Mouse (Mus musculus): ENCODE results near the gene Ptch1. TPM values are rescaled to one million over a fixed set of nuclear protein-coding genes. Genes with fewer than 3 reads are reported as not detected.

The Ptch1 gene
- polyA plus RNA-seq, 1 experiment = 63.6 TPM

DNA sequence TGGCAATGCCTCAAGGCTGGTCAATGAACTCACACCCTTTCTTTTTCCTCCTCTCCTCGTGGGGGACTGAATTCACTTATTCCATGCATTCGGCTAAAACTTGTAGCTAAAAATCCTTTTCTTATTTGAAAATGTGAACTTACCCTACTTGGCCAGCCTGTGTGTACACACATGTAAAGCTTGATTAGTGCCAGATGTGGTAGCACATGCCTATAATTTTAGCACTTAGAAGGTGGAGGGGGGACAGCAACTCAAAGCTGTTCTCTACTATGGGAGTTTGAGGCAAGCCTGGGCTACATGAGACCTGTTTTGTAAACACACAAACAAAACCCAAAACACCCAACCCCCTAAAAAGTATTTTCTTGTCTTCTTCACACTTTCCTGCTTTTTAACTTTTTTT lies 56.9 kb downstream of the Ptch1 start:
- DNase-seq = no peak
- Histone ChIP-seq H3K4me3 (replicated peaks; ENCODE audit: insufficient read depth, low read depth, low read length) (no peak overlapping the region), H3K27me3 (ENCODE audit: control insufficient read depth, insufficient read depth, low read length) (no peaks in the 10 kb centered on the region), H3K4me1 (ENCODE audit: control insufficient read depth, insufficient read depth, low read length) (peaks cover 3% of the 10 kb centered on the region; the same call in 1 of the 2 replicates), H3K27ac (ENCODE audit: insufficient read depth, low read length) (no peak overlapping the region)
- TF ChIP-seq CTCF (IDR thresholded peaks at IDR 0.05; ENCODE audit: borderline replicate concordance, insufficient read depth, low read depth, low read length) (no peak), POLR2A (IDR thresholded peaks at IDR 0.05; ENCODE audit: borderline replicate concordance, insufficient read depth, low read length) (no peak)
- 65% methylated on average over 2 of the region's 2 CpGs for WGBS

DNA sequence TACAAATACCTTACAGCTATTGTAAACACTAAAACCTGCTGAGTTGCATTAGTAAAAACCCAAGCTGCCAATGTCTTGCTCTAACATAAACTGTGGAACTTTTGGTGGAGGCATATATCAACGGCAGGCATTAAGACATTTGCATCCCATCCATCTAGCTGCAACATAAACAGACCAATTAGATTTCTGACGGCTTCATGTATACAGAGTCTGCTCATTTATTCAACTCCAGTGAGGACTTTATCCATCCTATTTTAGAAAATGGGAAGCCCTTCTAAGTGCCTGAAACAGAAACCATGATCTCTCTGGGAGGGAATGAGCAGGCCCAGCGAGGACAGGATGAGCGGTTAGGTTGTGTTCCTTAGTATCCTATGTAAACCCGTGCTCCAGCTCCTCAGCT lies 57.9 kb downstream of the Ptch1 start:
- no peak overlapping the region for H3K27ac ChIP-seq (ENCODE audit: insufficient read depth, low read length)
- peaks cover 3% of the 10 kb centered on the region; the same call in 1 of the 2 replicates for H3K4me1 ChIP-seq (ENCODE audit: control insufficient read depth, insufficient read depth, low read length)
- TF ChIP-seq POLR2A (IDR thresholded peaks at IDR 0.05; ENCODE audit: borderline replicate concordance, insufficient read depth, low read length) (no peak), CTCF (IDR thresholded peaks at IDR 0.05; ENCODE audit: borderline replicate concordance, insufficient read depth, low read depth, low read length) (no peak)
- no peak for DNase-seq
- H3K4me3 ChIP-seq (replicated peaks; ENCODE audit: insufficient read depth, low read depth, low read length) = no peak overlapping the region
- 72% methylated on average over 5 of the region's 5 CpGs for WGBS
- H3K27me3 ChIP-seq (ENCODE audit: control insufficient read depth, insufficient read depth, low read length) = no peaks in the 10 kb centered on the region

DNA sequence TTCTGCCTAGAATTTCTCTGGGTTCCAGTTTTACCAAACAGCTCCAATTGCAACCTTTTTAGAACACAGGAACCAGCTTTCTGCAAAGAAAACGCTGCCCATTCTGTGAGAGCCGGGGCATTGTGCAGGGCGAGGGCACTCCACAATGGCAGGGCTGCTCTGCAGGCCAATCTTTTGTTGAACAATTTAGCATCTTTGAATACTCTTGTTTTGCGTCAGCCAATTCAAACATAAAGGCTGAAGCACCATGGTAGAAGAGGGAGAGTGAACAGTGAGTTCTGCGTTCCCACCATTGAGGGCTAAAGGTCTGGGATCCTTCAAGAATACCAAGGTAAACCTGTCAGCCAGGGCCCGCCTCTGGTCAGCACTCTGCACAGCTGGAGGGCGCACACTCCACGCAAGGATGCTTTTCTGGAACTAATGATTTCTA lies 58.5 kb downstream of the Ptch1 start:
- H3K27ac ChIP-seq (ENCODE audit: insufficient read depth, low read length) = no peak overlapping the region
- no peak for DNase-seq
- TF ChIP-seq CTCF (IDR thresholded peaks at IDR 0.05; ENCODE audit: borderline replicate concordance, insufficient read depth, low read depth, low read length) = no peak
- H3K27me3 ChIP-seq (ENCODE audit: control insufficient read depth, insufficient read depth, low read length) = no peaks in the 10 kb centered on the region
- H3K4me3 ChIP-seq (replicated peaks; ENCODE audit: insufficient read depth, low read depth, low read length) = no peak overlapping the region
- H3K4me1 ChIP-seq (ENCODE audit: control insufficient read depth, insufficient read depth, low read length) = peaks cover 3% of the 10 kb centered on the region; the same call in 1 of the 2 replicates
- WGBS = 66% methylated on average over 8 of the region's 8 CpGs

DNA sequence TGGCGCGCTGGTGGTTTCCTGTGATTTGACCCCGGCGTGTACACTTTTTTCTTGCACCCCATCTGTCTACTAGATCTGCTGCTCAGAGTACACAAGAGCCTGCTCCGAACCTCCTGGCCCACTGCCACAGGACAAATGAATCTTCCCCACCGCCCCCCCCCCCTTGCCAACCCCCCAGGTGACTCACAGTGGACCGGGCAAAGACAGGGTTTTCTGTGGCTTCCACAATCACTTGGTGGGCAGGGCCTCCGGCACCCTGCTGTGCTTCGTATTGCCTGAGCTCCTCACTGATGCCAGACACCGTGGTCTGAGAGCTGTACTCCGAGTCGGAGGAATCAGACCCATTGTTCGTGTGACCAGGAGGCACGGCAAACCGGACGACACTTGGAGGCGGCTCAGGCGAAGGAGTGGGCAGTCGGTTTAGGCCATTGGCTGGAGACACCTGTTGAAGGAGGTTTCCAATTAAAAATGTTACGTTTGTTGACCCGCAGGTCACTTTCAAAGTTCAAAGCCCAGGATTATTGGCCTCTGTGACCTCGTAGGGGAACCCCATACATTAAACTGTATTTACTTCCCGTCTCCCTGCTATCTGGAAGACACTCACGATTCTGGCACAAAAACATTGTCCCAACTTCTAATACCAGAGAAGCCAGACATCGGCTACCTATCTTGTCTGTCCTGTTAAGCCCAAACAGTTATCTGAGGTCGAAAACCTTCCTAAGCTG lies 59.9 kb downstream of the Ptch1 start:
- DNase-seq = peak; percentile 53 to 58
- peaks cover 3% of the 10 kb centered on the region; the same call in 1 of the 2 replicates for H3K4me1 ChIP-seq (ENCODE audit: control insufficient read depth, insufficient read depth, low read length)
- no peaks in the 10 kb centered on the region for H3K27me3 ChIP-seq (ENCODE audit: control insufficient read depth, insufficient read depth, low read length)
- no peak overlapping the region for H3K27ac ChIP-seq (ENCODE audit: insufficient read depth, low read length)
- H3K4me3 ChIP-seq (replicated peaks; ENCODE audit: insufficient read depth, low read depth, low read length) = no peak overlapping the region
- TF ChIP-seq CTCF (IDR thresholded peaks at IDR 0.05; ENCODE audit: borderline replicate concordance, insufficient read depth, low read depth, low read length) (no peak), POLR2A (IDR thresholded peaks at IDR 0.05; ENCODE audit: borderline replicate concordance, insufficient read depth, low read length) (no peak)
- WGBS = 34% methylated on average over 26 of the region's 26 CpGs

DNA sequence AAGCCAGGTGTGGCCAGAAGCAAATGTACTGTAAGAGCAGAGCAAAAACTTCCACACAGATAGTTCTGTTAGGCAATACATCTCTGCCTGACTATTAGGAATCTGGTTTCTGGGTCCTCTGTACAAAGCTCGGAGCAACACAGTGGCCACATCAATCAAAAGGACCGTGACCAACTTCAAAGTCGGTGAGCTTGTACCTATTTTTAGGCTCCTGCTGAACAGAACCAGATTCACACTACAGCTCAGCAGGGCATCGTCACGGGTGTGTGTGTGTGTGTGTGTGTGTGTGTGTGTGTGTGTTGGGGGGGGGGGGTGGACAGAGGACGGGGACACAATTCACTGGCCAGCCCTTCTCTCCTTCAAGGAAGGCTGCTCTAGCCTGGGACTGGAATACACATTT lies 61.0 kb downstream of the Ptch1 start:
- Histone ChIP-seq H3K4me3 (replicated peaks; ENCODE audit: insufficient read depth, low read depth, low read length) (no peak overlapping the region), H3K4me1 (ENCODE audit: control insufficient read depth, insufficient read depth, low read length) (peaks cover 3% of the 10 kb centered on the region; the same call in 1 of the 2 replicates), H3K27me3 (ENCODE audit: control insufficient read depth, insufficient read depth, low read length) (no peaks in the 10 kb centered on the region), H3K27ac (ENCODE audit: insufficient read depth, low read length) (no peak overlapping the region)
- TF ChIP-seq CTCF (IDR thresholded peaks at IDR 0.05; ENCODE audit: borderline replicate concordance, insufficient read depth, low read depth, low read length) (no peak), POLR2A (IDR thresholded peaks at IDR 0.05; ENCODE audit: borderline replicate concordance, insufficient read depth, low read length) (no peak)
- no peak for DNase-seq
- 32% methylated on average over 6 of the region's 6 CpGs for WGBS

DNA sequence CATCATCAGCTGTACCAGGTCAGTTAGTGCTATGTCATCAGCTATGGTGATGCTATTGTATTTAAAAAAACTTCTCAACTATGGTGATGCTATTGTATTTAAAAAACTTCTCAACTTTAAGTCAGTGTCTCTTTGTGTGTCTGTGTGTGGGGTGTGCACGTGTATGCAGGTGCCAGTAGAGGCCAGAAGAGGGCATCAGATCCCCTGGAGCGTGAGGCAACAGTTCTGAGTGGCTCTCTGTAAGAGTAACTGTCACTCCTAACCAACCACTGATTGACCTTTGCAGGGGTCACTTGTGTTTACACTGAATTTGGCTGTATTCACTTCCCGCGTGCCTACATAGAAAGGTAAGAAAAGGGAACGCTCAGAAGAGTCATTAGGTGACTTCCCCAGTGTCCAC lies 65.6 kb downstream of the Ptch1 start:
- 94% methylated on average over 5 of the region's 5 CpGs for WGBS
- Histone ChIP-seq H3K4me3 (replicated peaks; ENCODE audit: insufficient read depth, low read depth, low read length) (no peak overlapping the region), H3K27me3 (ENCODE audit: control insufficient read depth, insufficient read depth, low read length) (no peaks in the 10 kb centered on the region), H3K27ac (ENCODE audit: insufficient read depth, low read length) (no peak overlapping the region), H3K4me1 (ENCODE audit: control insufficient read depth, insufficient read depth, low read length) (no peaks in the 10 kb centered on the region)
- DNase-seq = no peak
- TF ChIP-seq CTCF (IDR thresholded peaks at IDR 0.05; ENCODE audit: borderline replicate concordance, insufficient read depth, low read depth, low read length) = no peak; the same call in 1 of the 2 replicates
- TF ChIP-seq POLR2A (IDR thresholded peaks at IDR 0.05; ENCODE audit: borderline replicate concordance, insufficient read depth, low read length) = no peak

DNA sequence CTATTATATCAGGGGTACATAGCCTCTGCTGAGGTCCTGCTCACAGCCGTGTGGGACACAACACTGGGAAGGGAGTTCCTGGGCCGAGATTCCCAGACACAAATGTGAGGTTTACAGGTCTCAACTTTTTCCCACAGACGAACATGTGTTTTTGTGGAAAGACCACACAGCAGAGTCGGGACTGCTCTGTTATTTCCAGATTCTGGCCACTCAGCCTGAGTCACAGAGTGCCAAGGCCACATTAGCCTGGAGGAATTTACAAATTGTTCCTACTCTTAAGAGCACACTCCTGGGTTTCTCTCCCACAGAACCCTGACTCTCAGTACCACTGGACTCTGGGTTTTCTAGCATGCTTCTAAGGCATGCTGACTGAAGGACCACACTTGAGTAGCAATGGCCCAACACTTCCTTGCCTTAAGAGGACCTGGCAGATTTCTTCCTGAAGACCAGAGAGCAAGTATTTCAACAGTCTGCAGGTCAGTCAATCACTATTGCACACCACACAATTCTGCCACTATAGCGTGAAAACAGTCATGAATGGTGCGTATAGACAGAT lies 66.3 kb downstream of the Ptch1 start:
- 82% methylated on average over 6 of the region's 6 CpGs for WGBS
- Histone ChIP-seq H3K4me1 (ENCODE audit: control insufficient read depth, insufficient read depth, low read length) (no peaks in the 10 kb centered on the region), H3K4me3 (replicated peaks; ENCODE audit: insufficient read depth, low read depth, low read length) (no peak overlapping the region), H3K27me3 (ENCODE audit: control insufficient read depth, insufficient read depth, low read length) (no peaks in the 10 kb centered on the region), H3K27ac (ENCODE audit: insufficient read depth, low read length) (no peak overlapping the region)
- no peak for TF ChIP-seq POLR2A (IDR thresholded peaks at IDR 0.05; ENCODE audit: borderline replicate concordance, insufficient read depth, low read length)
- TF ChIP-seq CTCF (IDR thresholded peaks at IDR 0.05; ENCODE audit: borderline replicate concordance, insufficient read depth, low read depth, low read length) = no peak
- DNase-seq = no peak

DNA sequence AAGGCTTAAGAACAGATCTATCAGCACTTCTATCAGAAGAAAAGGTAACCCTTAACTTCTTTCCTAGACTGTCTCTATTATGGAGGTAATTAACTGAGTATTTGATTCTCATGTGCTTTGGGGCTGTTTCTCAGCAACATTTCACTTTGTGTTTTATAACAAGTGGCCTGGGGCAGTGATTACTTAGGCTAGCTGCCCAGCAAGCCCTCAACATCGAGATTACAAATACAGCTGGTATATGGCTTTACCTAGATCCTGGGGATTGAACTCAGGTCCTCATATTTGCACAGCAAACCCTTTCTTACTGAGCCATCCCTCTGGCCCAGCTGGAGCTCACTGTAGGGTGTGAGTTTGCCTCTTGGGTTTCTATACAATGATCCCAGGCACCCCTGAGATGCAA lies 67.0 kb downstream of the Ptch1 start:
- no peak overlapping the region for H3K27ac ChIP-seq (ENCODE audit: insufficient read depth, low read length)
- no peaks in the 10 kb centered on the region for H3K27me3 ChIP-seq (ENCODE audit: control insufficient read depth, insufficient read depth, low read length)
- no peak for DNase-seq
- H3K4me3 ChIP-seq (replicated peaks; ENCODE audit: insufficient read depth, low read depth, low read length) = no peak overlapping the region
- TF ChIP-seq CTCF (IDR thresholded peaks at IDR 0.05; ENCODE audit: borderline replicate concordance, insufficient read depth, low read depth, low read length) (no peak), POLR2A (IDR thresholded peaks at IDR 0.05; ENCODE audit: borderline replicate concordance, insufficient read depth, low read length) (no peak)
- H3K4me1 ChIP-seq (ENCODE audit: control insufficient read depth, insufficient read depth, low read length) = no peaks in the 10 kb centered on the region
- 40% methylated on average over 1 of the region's 1 CpGs for WGBS
